Mouse (Mus musculus) heart, embryonic 14.5 days (tissue): Measurements from ENCODE around the gene Defb18. TPM values are rescaled to one million over a fixed set of nuclear protein-coding genes. Genes with fewer than 3 reads are reported as not detected.

Experiments
- ATAC-seq: fragments of 200-750 bp; cut with Nextera tagmentation; 2 replicates; pipeline ENCODE4 v1.8.0; 2017; ENCODE audit warnings: low read depth, moderate TSS enrichment; ENCODE audit not compliant: insufficient number of reproducible peaks, insufficient read depth, low FRiP score
- H3K27ac ChIP-seq, 2 experiments: fragments of 200-500 bp in 1 of 2; fragments of 300-500 bp in 1 of 2; sonication (generic) in 1 of 2; replicated peaks in 1 of 2; 2 replicates each; pipeline ENCODE4 v1.5.1; 2012 to 2014; ENCODE audit warnings: low read depth in 2 of 2, low read length in 2 of 2, control low read depth in 1 of 2, mild to moderate bottlenecking in 1 of 2, mixed read lengths in 1 of 2; ENCODE audit not compliant: control insufficient read depth in 1 of 2, insufficient read depth in 1 of 2
- H3K27me3 ChIP-seq: fragments of 300-500 bp; sonication (generic); 2 replicates; pipeline ENCODE4 v1.6.1; 2014; ENCODE audit warnings: mild to moderate bottlenecking, low read length, control low read depth; ENCODE audit not compliant: control insufficient read depth, insufficient read depth
- H3K36me3 ChIP-seq: fragments of 300-500 bp; sonication (generic); 2 replicates; pipeline ENCODE4 v1.6.1; 2014; ENCODE audit warnings: mild to moderate bottlenecking, control low read depth, low read length, mixed read lengths; ENCODE audit not compliant: control insufficient read depth, insufficient read depth
- H3K4me1 ChIP-seq, 2 experiments: fragments of 200-500 bp in 1 of 2; fragments of 300-500 bp in 1 of 2; sonication (generic) in 1 of 2; 2 replicates each; pipeline ENCODE4 v1.6.1; 2012 to 2014; ENCODE audit warnings: low read length in 2 of 2, control low read depth in 1 of 2, mixed read lengths in 1 of 2; ENCODE audit not compliant: control insufficient read depth in 2 of 2, insufficient read depth in 2 of 2
- H3K4me2 ChIP-seq: fragments of 300-500 bp; sonication (generic); 2 replicates; pipeline ENCODE4 v1.6.1; 2014; ENCODE audit warnings: mild to moderate bottlenecking, low read length
- H3K4me3 ChIP-seq, 2 experiments: fragments of 200-500 bp in 1 of 2; fragments of 300-500 bp in 1 of 2; sonication (generic) in 1 of 2; 2 replicates each; pipeline ENCODE4 v1.5.1; 2012 to 2014; ENCODE audit warnings: low read length in 2 of 2, mild to moderate bottlenecking in 2 of 2, control low read depth in 1 of 2, low read depth in 1 of 2, moderate library complexity in 1 of 2; ENCODE audit not compliant: control insufficient read depth in 1 of 2, insufficient read depth in 1 of 2
- H3K9ac ChIP-seq: fragments of 300-500 bp; sonication (generic); 2 replicates; pipeline ENCODE4 v1.6.1; 2014; ENCODE audit warnings: mild to moderate bottlenecking, low read length
- H3K9me3 ChIP-seq: fragments of 300-500 bp; sonication (generic); 2 replicates; pipeline ENCODE4 v1.6.1; 2016; ENCODE audit warnings: low read length, control low read depth; ENCODE audit not compliant: control insufficient read depth
- WGBS: fragments of 180-500 bp; shearing (Covaris S2); extraction: QIAGEN DNeasy Blood & Tissue Kit; methylation state at CpG from one replicate; pipeline ENCODE4 v1.1.7; 2014; 5-methylcytosine and 5-hydroxymethylcytosine counted together
- polyA plus RNA-seq: library from polyadenylated mRNA; unstranded; fragments of >200 nt; fragmentation: Nextera tagmentation; extraction: Ambion mirVana; gene quantifications from 2 replicates; pipeline ENCODE4 v1.2.1, GENCODE M21; 2014

The Defb18 gene
- polyA plus RNA-seq, 1 experiment from 2014 or later: not detected

DNA sequence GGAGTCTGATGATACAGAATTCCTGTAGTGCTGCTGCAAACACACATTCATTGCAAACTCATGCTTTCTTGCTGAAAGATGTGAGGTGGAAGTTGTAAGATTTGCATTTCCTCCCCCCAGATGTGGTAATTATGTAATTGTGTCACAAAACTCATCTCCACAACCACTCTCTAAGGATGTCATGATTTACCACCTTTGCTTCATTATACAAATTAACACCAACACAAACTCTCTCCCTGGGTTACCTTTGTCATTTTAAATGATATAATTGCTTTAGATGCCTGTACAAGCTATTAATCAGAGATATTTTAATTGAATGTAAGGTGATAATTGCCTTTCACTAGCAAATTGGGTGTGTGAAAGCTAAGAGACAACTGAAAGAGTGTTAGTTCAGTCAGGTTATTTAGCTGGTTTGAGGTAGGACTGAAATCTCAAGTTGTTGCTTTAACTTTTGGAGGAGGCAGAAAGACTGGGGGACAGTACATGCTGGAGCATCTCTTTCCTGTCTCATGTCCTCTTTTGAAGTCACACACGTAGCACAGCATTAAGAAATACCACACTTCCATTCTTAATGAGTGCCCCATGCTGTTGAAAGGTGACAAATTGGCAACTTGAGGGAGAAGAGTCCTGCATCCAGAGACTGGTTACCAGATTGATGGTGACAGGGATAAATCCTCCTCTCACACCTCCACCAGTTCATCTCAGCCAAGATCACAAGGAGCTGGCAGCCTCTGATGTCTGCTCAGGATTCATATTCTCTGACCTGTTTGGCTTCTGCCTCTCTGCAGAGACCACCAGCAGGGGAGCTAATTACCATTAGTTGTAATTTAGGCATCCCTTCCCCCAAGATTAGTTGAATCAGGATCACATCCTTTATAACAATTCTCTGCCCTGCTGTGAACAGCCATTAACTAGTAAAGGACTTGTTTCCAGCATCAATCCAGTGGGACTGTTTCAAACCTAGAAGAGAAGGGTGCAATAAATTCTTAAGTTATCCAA, 46.2 kb downstream of the Defb18 start:
- no peak overlapping the region for H3K4me2 ChIP-seq

More for the DNA sequence above, 46.2 kb downstream of the Defb18 start:
- Histone ChIP-seq H3K9me3 (no peaks in the 10 kb centered on the region), H3K4me1 (no peaks in the 10 kb centered on the region), H3K36me3 (no peaks in the 10 kb centered on the region), H3K4me3 (no peak overlapping the region), H3K9ac (no peak overlapping the region), H3K27ac (no peak overlapping the region), H3K27me3 (no peaks in the 10 kb centered on the region)
- no peak for ATAC-seq
- 22% methylated on average over 1 of the region's 1 CpGs for WGBS

Other genes starting within 250 kb of the Defb18 start
- gene Crisp4, start 91.5 kb downstream of the Defb18 start, polyA plus RNA-seq: not detected in 2 replicates
- gene Defb41, start 27.7 kb upstream of the Defb18 start, polyA plus RNA-seq: not detected in 2 replicates